Mouse (Mus musculus) heart, embryonic 14.5 days (tissue): Measurements from ENCODE around the gene Sclt1. TPM values are rescaled to one million over a fixed set of nuclear protein-coding genes. Genes with fewer than 3 reads are reported as not detected.
A peak's percentile ranks its signal among the peaks of the same experiment; 100 is the strongest.

Experiments
- ATAC-seq: fragments of 200-750 bp; cut with Nextera tagmentation; 2 replicates; pipeline ENCODE4 v1.8.0; 2017; ENCODE audit warnings: low read depth, moderate TSS enrichment; ENCODE audit not compliant: insufficient number of reproducible peaks, insufficient read depth, low FRiP score
- H3K27ac ChIP-seq, 2 experiments: fragments of 200-500 bp in 1 of 2; fragments of 300-500 bp in 1 of 2; sonication (generic) in 1 of 2; replicated peaks in 1 of 2; 2 replicates each; pipeline ENCODE4 v1.5.1; 2012 to 2014; ENCODE audit warnings: low read depth in 2 of 2, low read length in 2 of 2, control low read depth in 1 of 2, mild to moderate bottlenecking in 1 of 2, mixed read lengths in 1 of 2; ENCODE audit not compliant: control insufficient read depth in 1 of 2, insufficient read depth in 1 of 2
- H3K27me3 ChIP-seq: fragments of 300-500 bp; sonication (generic); 2 replicates; pipeline ENCODE4 v1.6.1; 2014; ENCODE audit warnings: mild to moderate bottlenecking, low read length, control low read depth; ENCODE audit not compliant: control insufficient read depth, insufficient read depth
- H3K36me3 ChIP-seq: fragments of 300-500 bp; sonication (generic); 2 replicates; pipeline ENCODE4 v1.6.1; 2014; ENCODE audit warnings: mild to moderate bottlenecking, control low read depth, low read length, mixed read lengths; ENCODE audit not compliant: control insufficient read depth, insufficient read depth
- H3K4me1 ChIP-seq, 2 experiments: fragments of 200-500 bp in 1 of 2; fragments of 300-500 bp in 1 of 2; sonication (generic) in 1 of 2; 2 replicates each; pipeline ENCODE4 v1.6.1; 2012 to 2014; ENCODE audit warnings: low read length in 2 of 2, control low read depth in 1 of 2, mixed read lengths in 1 of 2; ENCODE audit not compliant: control insufficient read depth in 2 of 2, insufficient read depth in 2 of 2
- H3K4me2 ChIP-seq: fragments of 300-500 bp; sonication (generic); 2 replicates; pipeline ENCODE4 v1.6.1; 2014; ENCODE audit warnings: mild to moderate bottlenecking, low read length
- H3K4me3 ChIP-seq, 2 experiments: fragments of 200-500 bp in 1 of 2; fragments of 300-500 bp in 1 of 2; sonication (generic) in 1 of 2; 2 replicates each; pipeline ENCODE4 v1.5.1; 2012 to 2014; ENCODE audit warnings: low read length in 2 of 2, mild to moderate bottlenecking in 2 of 2, control low read depth in 1 of 2, low read depth in 1 of 2, moderate library complexity in 1 of 2; ENCODE audit not compliant: control insufficient read depth in 1 of 2, insufficient read depth in 1 of 2
- H3K9ac ChIP-seq: fragments of 300-500 bp; sonication (generic); 2 replicates; pipeline ENCODE4 v1.6.1; 2014; ENCODE audit warnings: mild to moderate bottlenecking, low read length
- H3K9me3 ChIP-seq: fragments of 300-500 bp; sonication (generic); 2 replicates; pipeline ENCODE4 v1.6.1; 2016; ENCODE audit warnings: low read length, control low read depth; ENCODE audit not compliant: control insufficient read depth
- WGBS: fragments of 180-500 bp; shearing (Covaris S2); extraction: QIAGEN DNeasy Blood & Tissue Kit; methylation state at CpG from one replicate; pipeline ENCODE4 v1.1.7; 2014; 5-methylcytosine and 5-hydroxymethylcytosine counted together
- polyA plus RNA-seq: library from polyadenylated mRNA; unstranded; fragments of >200 nt; fragmentation: Nextera tagmentation; extraction: Ambion mirVana; gene quantifications from 2 replicates; pipeline ENCODE4 v1.2.1, GENCODE M21; 2014

Gene Sclt1
- polyA plus RNA-seq, 1 experiment from 2014 or later, result 11.4 TPM

DNA sequence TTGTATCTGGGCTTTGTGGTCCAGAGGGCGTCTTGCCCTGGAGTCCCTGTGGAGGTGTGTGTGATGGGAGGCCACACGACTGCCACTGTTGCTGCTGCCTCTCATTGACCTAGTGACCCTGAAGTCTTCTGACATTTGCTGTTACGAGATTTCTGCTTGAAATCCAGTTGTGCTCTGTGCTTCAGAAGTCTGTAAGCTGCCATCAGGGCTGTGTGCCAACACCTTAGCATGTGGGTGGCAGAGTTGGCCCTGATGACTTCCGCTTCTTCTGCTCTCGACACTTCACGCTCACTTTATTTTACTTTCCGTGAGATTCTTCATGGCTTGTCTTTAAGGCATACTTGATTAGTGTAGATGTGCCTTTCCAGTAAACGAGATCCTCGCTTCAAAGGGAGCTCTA lies 143.9 kb downstream of the Sclt1 start:
- Histone ChIP-seq H3K27me3 (no peaks in the 10 kb centered on the region), H3K9me3 (no peaks in the 10 kb centered on the region), H3K4me1 (peaks cover 14 to 25% of the 10 kb centered on the region in 2 experiments), H3K27ac (no peak overlapping the region), H3K36me3 (peaks cover 66% of the 10 kb centered on the region), H3K9ac (no peak overlapping the region), H3K4me2 (no peak overlapping the region), H3K4me3 (no peak overlapping the region)
- no peak for ATAC-seq
- 68% methylated on average over 9 of the region's 9 CpGs for whole genome bisulfite sequencing

DNA sequence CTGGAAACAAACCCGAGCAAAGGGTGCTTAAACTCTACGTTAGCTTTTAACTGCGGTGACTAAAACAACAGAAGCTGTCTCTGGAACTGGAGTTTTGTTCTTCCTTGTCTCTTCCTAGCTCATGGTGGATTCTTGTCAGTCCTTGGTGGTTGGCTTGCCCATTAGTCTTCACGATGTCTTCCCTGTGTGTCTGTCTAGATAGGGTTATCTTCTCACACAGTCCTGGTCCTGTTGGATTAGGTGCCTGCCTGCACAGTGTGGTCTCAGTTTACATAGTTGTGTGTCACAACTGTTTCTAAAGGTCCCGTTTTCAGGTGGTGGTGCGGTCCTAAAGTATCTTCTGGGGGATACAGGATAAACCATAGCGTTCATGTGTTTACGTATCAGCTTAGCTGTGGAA lies 145.3 kb downstream of the Sclt1 start:
- peaks cover 73% of the 10 kb centered on the region for H3K36me3 ChIP-seq
- no peaks in the 10 kb centered on the region for H3K27me3 ChIP-seq
- WGBS, result 89% methylated on average over 8 of the region's 8 CpGs
- no peak for ATAC-seq
- no peak overlapping the region for H3K9ac ChIP-seq
- no peaks in the 10 kb centered on the region for H3K9me3 ChIP-seq
- no peak overlapping the region for H3K4me3 ChIP-seq
- H3K4me1 ChIP-seq, result peaks cover 12 to 22% of the 10 kb centered on the region in 2 experiments
- no peak overlapping the region for H3K27ac ChIP-seq
- H3K4me2 ChIP-seq, result no peak overlapping the region

DNA sequence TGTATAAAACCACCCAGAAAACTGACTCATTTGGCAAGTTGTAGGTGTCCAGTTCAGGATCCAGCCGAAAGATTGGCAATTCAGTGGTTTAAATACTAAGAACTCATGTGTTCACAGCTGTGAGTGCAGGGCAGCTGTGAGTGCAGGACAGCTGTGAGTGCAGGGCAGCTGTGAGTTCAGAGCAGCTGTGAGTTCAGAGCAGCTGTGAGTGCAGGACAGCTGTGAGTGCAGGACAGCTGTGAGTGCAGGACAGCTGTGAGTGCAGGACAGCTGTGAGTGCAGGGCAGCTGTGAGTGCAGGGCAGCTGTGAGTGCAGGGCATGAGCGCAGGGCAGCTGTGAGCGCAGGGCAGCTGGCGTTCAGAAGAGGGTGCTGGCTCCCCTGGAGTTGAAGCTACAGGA lies 147.3 kb downstream of the Sclt1 start:
- no peak for ATAC-seq
- Histone ChIP-seq H3K9me3 (no peaks in the 10 kb centered on the region), H3K36me3 (peaks cover 73% of the 10 kb centered on the region), H3K9ac (no peak overlapping the region), H3K4me2 (no peak overlapping the region), H3K27me3 (no peaks in the 10 kb centered on the region), H3K27ac (no peak overlapping the region), H3K4me3 (no peak overlapping the region), H3K4me1 (peaks cover 20 to 35% of the 10 kb centered on the region in 2 experiments)
- 93% methylated on average over 4 of the region's 4 CpGs for WGBS

DNA sequence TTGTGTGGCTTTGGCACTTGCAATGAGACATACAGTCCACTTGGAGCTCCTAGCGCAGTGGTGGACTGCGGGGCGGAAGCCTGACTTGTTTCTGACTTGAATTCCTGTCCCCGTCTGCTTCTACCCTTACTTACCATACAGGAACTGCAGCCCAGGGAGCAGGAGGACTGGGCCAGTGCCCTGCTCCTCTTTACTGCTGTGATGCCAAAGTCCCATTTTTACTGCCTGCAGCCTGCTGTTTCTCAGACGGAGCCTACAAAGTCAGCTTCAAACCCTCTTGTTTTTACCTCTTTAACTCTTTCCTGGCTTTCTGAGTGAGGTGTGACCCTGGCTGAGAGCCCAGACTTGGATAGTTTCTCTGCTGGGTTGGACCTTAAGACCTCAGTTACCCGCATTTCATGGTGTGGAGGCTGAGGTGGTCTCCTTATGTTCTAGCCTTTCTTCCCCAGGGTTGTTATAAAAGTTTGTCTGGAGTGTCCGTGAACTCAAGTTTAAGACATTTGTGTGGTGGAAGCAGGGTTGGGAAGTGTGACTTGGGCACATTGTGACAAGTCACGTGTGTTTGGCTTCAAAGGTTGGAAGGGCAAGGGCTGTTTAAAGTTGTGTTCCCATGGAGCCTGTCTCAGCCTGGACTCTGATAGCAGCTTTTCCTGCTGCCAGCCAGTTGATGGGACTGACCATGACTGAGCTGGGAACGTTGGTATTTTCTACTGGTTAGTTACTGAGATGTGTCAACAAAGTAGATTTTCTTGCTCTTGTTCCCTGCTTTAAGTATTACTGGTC lies 148.0 kb downstream of the Sclt1 start:
- H3K27ac ChIP-seq, result no peak overlapping the region

DNA sequence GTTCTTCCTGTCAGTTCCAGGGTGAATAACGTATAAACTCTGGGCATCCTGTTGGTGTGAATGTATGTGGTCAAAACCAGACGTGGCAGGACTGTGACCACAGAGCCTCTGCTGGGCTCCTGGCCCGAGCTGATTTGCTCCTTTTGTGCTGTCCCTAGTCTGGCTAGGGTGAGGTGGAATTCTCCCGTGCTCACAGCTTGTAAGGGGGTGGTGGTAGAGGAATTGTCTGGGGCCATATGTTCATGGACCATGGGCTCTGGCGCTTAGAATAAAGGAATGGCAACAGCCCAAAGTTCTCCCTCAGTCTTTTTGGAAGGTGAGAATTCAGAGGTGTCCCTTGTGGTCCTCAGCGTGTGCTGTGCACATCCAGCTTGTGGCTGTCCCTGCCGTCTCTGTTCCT lies 149.5 kb downstream of the Sclt1 start:
- no peak for ATAC-seq
- Histone ChIP-seq H3K27ac (no peak overlapping the region), H3K36me3 (peaks cover 66% of the 10 kb centered on the region), H3K4me3 (no peak overlapping the region), H3K9ac (no peak overlapping the region), H3K4me1 (peaks cover 12 to 39% of the 10 kb centered on the region in 2 experiments), H3K9me3 (no peaks in the 10 kb centered on the region), H3K4me2 (no peak overlapping the region), H3K27me3 (no peaks in the 10 kb centered on the region)
- 81% methylated on average over 7 of the region's 7 CpGs for WGBS

More for the DNA sequence above, 148.0 kb downstream of the Sclt1 start:
- ATAC-seq, result no peak
- H3K4me1 ChIP-seq, result peaks cover 14 to 34% of the 10 kb centered on the region in 2 experiments
- no peaks in the 10 kb centered on the region for H3K27me3 ChIP-seq
- no peak overlapping the region for H3K9ac ChIP-seq
- no peak overlapping the region for H3K4me2 ChIP-seq
- no peaks in the 10 kb centered on the region for H3K9me3 ChIP-seq
- no peak overlapping the region for H3K4me3 ChIP-seq
- WGBS, result 80% methylated on average over 9 of the region's 9 CpGs
- peaks cover 72% of the 10 kb centered on the region for H3K36me3 ChIP-seq

DNA sequence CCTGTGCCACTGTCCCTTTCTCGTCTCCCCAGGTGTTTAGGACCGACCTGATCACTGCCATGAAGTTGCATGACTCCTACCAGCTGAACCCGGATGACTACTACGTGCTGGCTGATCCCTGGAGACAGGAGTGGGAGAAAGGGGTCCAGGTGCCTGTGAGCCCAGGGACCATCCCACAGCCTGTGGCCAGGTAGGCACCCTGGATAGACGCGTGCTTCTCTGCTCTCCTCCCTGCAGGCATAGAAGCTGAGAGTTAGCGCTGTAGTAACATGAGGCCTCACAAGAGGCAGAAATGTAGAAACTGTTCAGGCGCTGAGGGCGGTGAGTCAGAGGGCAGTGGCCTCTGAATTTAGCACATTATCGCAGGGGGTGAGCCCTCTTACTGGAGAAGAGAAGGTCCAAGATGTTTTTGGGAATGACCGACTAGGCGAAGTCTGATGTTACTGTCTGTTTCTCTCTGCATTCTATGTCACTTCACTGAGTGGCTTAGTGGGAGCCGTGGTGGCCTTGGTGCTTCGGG lies 150.6 kb downstream of the Sclt1 start:
- Histone ChIP-seq H3K27ac (peak overlapping the region; percentile 53 to 59), H3K4me2 (no peak overlapping the region), H3K9ac (no peak overlapping the region), H3K36me3 (peaks cover 55% of the 10 kb centered on the region), H3K27me3 (no peaks in the 10 kb centered on the region), H3K4me1 (peaks cover 21 to 50% of the 10 kb centered on the region in 2 experiments), H3K4me3 (no peak overlapping the region), H3K9me3 (no peaks in the 10 kb centered on the region)
- 68% methylated on average over 14 of the region's 14 CpGs for WGBS
- no peak; the same call in 1 of the 2 replicates for ATAC-seq

DNA sequence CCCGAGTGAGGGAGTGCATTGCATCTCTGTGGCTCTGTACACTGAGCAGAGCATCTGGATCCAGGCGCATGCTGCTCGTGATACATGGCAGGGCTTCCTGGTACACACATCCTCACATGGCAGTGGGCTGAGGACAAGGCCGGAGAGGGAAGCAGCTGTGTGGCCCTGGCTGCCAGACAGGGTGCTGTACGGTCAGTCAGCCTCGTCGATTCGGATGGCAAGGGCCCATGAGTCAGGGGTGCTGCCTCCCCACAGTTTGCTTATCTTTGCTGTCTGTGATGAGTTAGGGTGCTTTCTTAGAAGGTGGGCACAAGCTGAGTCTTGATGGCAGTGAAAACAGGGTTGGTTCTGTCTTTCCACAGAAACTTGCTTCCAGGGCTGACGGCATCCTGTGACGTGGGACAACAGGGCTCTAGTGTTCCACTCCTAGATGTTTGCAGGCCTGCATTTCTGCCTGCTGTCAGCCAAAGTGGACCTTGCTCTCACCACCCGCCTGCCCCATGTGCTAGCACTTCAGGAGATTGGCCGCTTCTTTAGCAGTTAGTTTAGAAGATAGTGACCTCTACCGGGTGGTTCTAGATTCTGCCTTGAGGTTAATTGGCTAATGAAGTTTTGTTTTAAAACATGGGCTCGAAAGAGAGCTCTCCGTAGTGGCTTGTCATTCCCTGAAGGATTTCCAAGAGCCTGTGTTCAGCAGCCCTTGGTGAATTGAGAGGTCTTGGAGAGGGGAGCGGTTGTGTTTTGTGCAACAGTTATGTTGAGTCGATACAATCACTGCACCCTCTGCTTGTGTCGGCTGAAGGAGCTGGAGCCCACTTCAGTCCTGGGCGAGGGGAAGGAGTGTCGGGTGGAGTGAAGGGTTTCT lies 151.4 kb downstream of the Sclt1 start:
- H3K36me3 ChIP-seq, result peaks cover 47% of the 10 kb centered on the region
- H3K4me1 ChIP-seq, result peaks cover 21 to 51% of the 10 kb centered on the region in 2 experiments
- H3K4me3 ChIP-seq, result no peak overlapping the region
- peak overlapping the region; percentile 53 to 59; a peak in 3 of 4 replicates for H3K27ac ChIP-seq
- 61% methylated on average over 20 of the region's 20 CpGs for WGBS
- no peak overlapping the region for H3K4me2 ChIP-seq
- H3K27me3 ChIP-seq, result no peaks in the 10 kb centered on the region
- H3K9ac ChIP-seq, result no peak overlapping the region
- ATAC-seq, result no peak
- H3K9me3 ChIP-seq, result no peaks in the 10 kb centered on the region
